In genomic region chr13:100751402-100751801, GRCm38 (mm10) we compare ENCODE assay signal across 20 mouse cellular contexts. TPM values are rescaled to one million over a fixed set of nuclear protein-coding genes. Genes with fewer than 3 reads are reported as not detected.
DNase-seq lines count a peak whose midpoint lies in the region; ATAC-seq and TF ChIP-seq lines count a peak whose summit lies in the region.
"Had no signal": no experiment of that assay in that cellular context is flagged by ENCODE, and none has a peak within 500 bp of the region (broad histone marks: within the 10 kb centered on the region; RNA-seq: fewer than 3 reads in every experiment).

No protein-coding gene starts in this region.

- H3K4me3 ChIP-seq in MEL (ENCODE audit: control insufficient read depth in 1 of 2, insufficient read depth in 1 of 2, low read depth in 2 of 2, low read length in 2 of 2), result no peak overlapping the region
- no peak overlapping the region for H3K4me3 ChIP-seq in liver, embryonic 14.5 days (ENCODE audit: insufficient read depth in 1 of 2, low read depth in 2 of 2, low read length in 2 of 2)
- H3K4me3 ChIP-seq: embryonic facial prominence, embryonic 13.5 days; forebrain, embryonic 10.5 days; gastrocnemius, adult 2 months; heart, embryonic 10.5 days; hindbrain, embryonic 13.5 days had no signal

- no peaks in the 10 kb centered on the region for H3K79me2 ChIP-seq in MEL (ENCODE audit: control insufficient read depth, insufficient read depth, low read length, poor library complexity)

- no peak for TF ChIP-seq POLR2A in MEL (IDR thresholded peaks at IDR 0.05; ENCODE audit: control insufficient read depth in 1 of 2, insufficient read depth in 1 of 2, low read depth in 1 of 2, low read length in 2 of 2, poor library complexity in 1 of 2)

- no peak for TF ChIP-seq CTCF in MEL (IDR thresholded peaks at IDR 0.05 in 2 of 3, conservative IDR thresholded peaks at IDR 0.05 in 1 of 3; ENCODE audit: control insufficient read depth in 1 of 3, insufficient read depth in 1 of 3, low read depth in 2 of 3, low read length in 3 of 3, poor library complexity in 1 of 3, severe bottlenecking in 1 of 3)
- TF ChIP-seq CTCF in liver, embryonic 14.5 days (IDR thresholded peaks at IDR 0.05; ENCODE audit: low read depth), result no peak

- no peak overlapping the region for H3K9ac ChIP-seq in MEL (ENCODE audit: control insufficient read depth, low read depth, low read length, poor library complexity, severe bottlenecking)
- peak overlapping the region; percentile 40 for H3K9ac ChIP-seq in liver, embryonic 14.5 days (replicated peaks)
- H3K9ac ChIP-seq: embryonic facial prominence, embryonic 13.5 days; hindbrain, embryonic 13.5 days had no signal

- no peaks in the 10 kb centered on the region for H3K9me3 ChIP-seq in MEL (replicated peaks; ENCODE audit: insufficient read depth, low read length)
- no peaks in the 10 kb centered on the region for H3K9me3 ChIP-seq in liver, embryonic 14.5 days (ENCODE audit: control insufficient read depth, low read length)
- H3K9me3 ChIP-seq: embryonic facial prominence, embryonic 13.5 days; forebrain, embryonic 10.5 days; heart, embryonic 10.5 days; hindbrain, embryonic 13.5 days had no signal

- peak in 1 of 2 experiments; percentile 59; a peak in 2 of 4 replicates for TF ChIP-seq EP300 in MEL (IDR thresholded peaks at IDR 0.05; ENCODE audit: low read depth in 1 of 2, low read length in 2 of 2)
- TF ChIP-seq EP300 in liver, embryonic 14.5 days (IDR thresholded peaks at IDR 0.05; ENCODE audit: low read depth), result no peak; the same call in 1 of the 2 replicates

- no peak for TF ChIP-seq RAD21 in MEL (IDR thresholded peaks at IDR 0.05; ENCODE audit: low read depth, low read length)

- 31% methylated on average over 3 of the region's 3 CpGs for WGBS in liver, embryonic 14.5 days (ENCODE audit: insufficient replicate concordance)

- peaks cover 24 to 36% of the 10 kb centered on the region in 2 experiments for H3K4me1 ChIP-seq in MEL (ENCODE audit: control insufficient read depth in 1 of 2, insufficient read depth in 2 of 2, low read length in 2 of 2)
- H3K4me1 ChIP-seq in liver, embryonic 14.5 days (replicated peaks; ENCODE audit: control insufficient read depth in 2 of 2, insufficient read depth in 2 of 2, low read length in 1 of 2), result peaks cover 32 to 51% of the 10 kb centered on the region in 2 experiments
- H3K4me1 ChIP-seq: embryonic facial prominence, embryonic 13.5 days; hindbrain, embryonic 13.5 days had no signal

- peaks cover 0 to 38% of the 10 kb centered on the region in 2 experiments; a peak in 2 of 4 replicates for H3K36me3 ChIP-seq in MEL (ENCODE audit: control insufficient read depth in 1 of 2, insufficient read depth in 2 of 2, low read length in 2 of 2)
- H3K36me3 ChIP-seq in liver, embryonic 14.5 days (replicated peaks; ENCODE audit: control insufficient read depth, insufficient read depth, low read depth), result no peaks in the 10 kb centered on the region
- H3K36me3 ChIP-seq: embryonic facial prominence, embryonic 13.5 days; forebrain, embryonic 10.5 days; heart, embryonic 10.5 days; hindbrain, embryonic 13.5 days had no signal

- peak overlapping the region; percentile 73 for H3K27ac ChIP-seq in MEL (ENCODE audit: control insufficient read depth, low read depth, low read length)
- peak overlapping the region; percentile 19 for H3K27ac ChIP-seq in liver, embryonic 14.5 days
- H3K27ac ChIP-seq: embryonic facial prominence, embryonic 13.5 days; forebrain, embryonic 10.5 days; gastrocnemius, adult 2 months; heart, embryonic 10.5 days; hindbrain, embryonic 13.5 days; hindbrain, postnatal 0 days had no signal

- DNase-seq in heart, adult 11 months, result peak; percentile 17
- DNase-seq in heart, adult 9 months (ENCODE audit: low spot score in 2 of 2), result no peak
- no peak for DNase-seq in MEL (ENCODE audit: low read depth, low spot score)
- DNase-seq in liver, embryonic 14.5 days (ENCODE audit: low read depth in 3 of 3, low spot score in 3 of 3), result no peak
- DNase-seq in cerebellum, postnatal 10 days, result no peak
- no peak for DNase-seq in kidney, postnatal 36 days
- DNase-seq: adrenal gland, adult 8-10 months; cerebellum, adult 11 months; cerebellum, adult 8-10 months; cerebellum, postnatal 36 days; gastrocnemius, adult 2 months; gastrocnemius, postnatal 25 days; heart, postnatal 10 days had no signal

- 0 out of 2 replicates have a peak overlapping the region, but pooled peaks have one; percentile 3 for H3K4me2 ChIP-seq in liver, embryonic 14.5 days (ENCODE audit: low read depth)
- H3K4me2 ChIP-seq: embryonic facial prominence, embryonic 13.5 days; hindbrain, embryonic 13.5 days had no signal

- no peaks in the 10 kb centered on the region for H3K27me3 ChIP-seq in MEL (ENCODE audit: control insufficient read depth in 1 of 2, insufficient read depth in 2 of 2, low read length in 2 of 2)
- H3K27me3 ChIP-seq in liver, embryonic 14.5 days (ENCODE audit: control insufficient read depth, insufficient read depth, low read length), result no peaks in the 10 kb centered on the region
- H3K27me3 ChIP-seq: embryonic facial prominence, embryonic 13.5 days; hindbrain, embryonic 13.5 days had no signal

- peak; percentile 44 for ATAC-seq in liver, embryonic 14.5 days (ENCODE audit: insufficient read depth)
- ATAC-seq in megakaryocyte-erythroid progenitor cell, adult 5-6 weeks (replicated peaks; ENCODE audit: low FRiP score, low TSS enrichment, poor library complexity, severe bottlenecking), result peak; percentile 39; the same call in 1 of the 2 replicates
- ATAC-seq: forebrain, embryonic 14.5 days; hindbrain, postnatal 0 days had no signal

TF ChIP-seq in MEL, 35 proteins besides CTCF, POLR2A, EP300 and RAD21 (continues in another document):
- no peak for TF ChIP-seq SMC3 (IDR thresholded peaks at IDR 0.05; ENCODE audit: low read depth, low read length)
- no peak for TF ChIP-seq MAZ (IDR thresholded peaks at IDR 0.05; ENCODE audit: low read depth, low read length)
- TF ChIP-seq USF2 (IDR thresholded peaks at IDR 0.05; ENCODE audit: borderline replicate concordance in 1 of 2, insufficient read depth in 1 of 2, low read depth in 1 of 2, low read length in 2 of 2), result no peak
- TF ChIP-seq MXI1 (IDR thresholded peaks at IDR 0.05; ENCODE audit: low read depth, low read length), result 0 out of 2 replicates have a peak, but pooled peaks have one; percentile 22
- TF ChIP-seq GATA1 (IDR thresholded peaks at IDR 0.05; ENCODE audit: low read depth, low read length), result peak; percentile 70
- TF ChIP-seq CHD1 (IDR thresholded peaks at IDR 0.05; ENCODE audit: low read depth, low read length), result no peak
- no peak for TF ChIP-seq KAT2A (conservative IDR thresholded peaks at IDR 0.05; ENCODE audit: low read depth, low read length)
- TF ChIP-seq ETS1 (IDR thresholded peaks at IDR 0.05; ENCODE audit: low read depth, low read length), result 0 out of 2 replicates have a peak, but pooled peaks have one; percentile 24
- 0 out of 2 replicates have a peak, but pooled peaks have one; percentile 38 for TF ChIP-seq TCF12 (IDR thresholded peaks at IDR 0.05; ENCODE audit: low read depth, low read length)
- no peak for TF ChIP-seq MAX (IDR thresholded peaks at IDR 0.05; ENCODE audit: low read length)
- TF ChIP-seq MYB (IDR thresholded peaks at IDR 0.05; ENCODE audit: low read depth, low read length), result no peak
- TF ChIP-seq TBP (IDR thresholded peaks at IDR 0.05; ENCODE audit: low read depth, low read length), result no peak
- TF ChIP-seq MAFK (IDR thresholded peaks at IDR 0.05; ENCODE audit: borderline replicate concordance, low read depth, low read length), result no peak
- TF ChIP-seq TAL1 (IDR thresholded peaks at IDR 0.05; ENCODE audit: low read length), result peak; percentile 33; the same call in 1 of the 2 replicates
- no peak for TF ChIP-seq JUND (IDR thresholded peaks at IDR 0.05; ENCODE audit: low read depth, low read length)
- 0 out of 2 replicates have a peak, but pooled peaks have one; percentile 30 for TF ChIP-seq RCOR1 (IDR thresholded peaks at IDR 0.05; ENCODE audit: low read depth, low read length)

RNA-seq across cellular contexts. Expression of gene Mrps36, which starts 6.9 kb away (rescaled TPM):
- total RNA-seq in MEL (2012; rRNA removed), result 60.4 and 73.1 TPM in 2 replicates
- 10 to 100 TPM in 1 of 2 experiments, not detected in 1; 91.1 TPM for polyA plus RNA-seq in MEL (2012; ENCODE audit: insufficient read depth in 1 of 2, insufficient read length in 2 of 2, low read depth in 1 of 2, low replicate concordance in 2 of 2, missing spikeins in 1 of 2)
- polyA plus RNA-seq in liver, embryonic 14.5 days (2012; rRNA removed), result 33.5 and 56.1 TPM in 2 replicates
- polyA plus RNA-seq in liver, embryonic 14.5 days (2014; fragmentation: Nextera tagmentation; extraction: Ambion mirVana), result 135 and 150 TPM in 2 replicates
- 122 and 137 TPM in 2 replicates for total RNA-seq in megakaryocyte-erythroid progenitor cell, adult 5-6 weeks (2014; fragmentation: Nextera tagmentation)
- total RNA-seq in megakaryocyte-erythroid progenitor cell, adult 5-6 weeks (2017), result 92.3 and 159 TPM in 2 replicates

RNA-seq across cellular contexts. Expression of gene Cdk7, which starts 20.7 kb away (rescaled TPM):
- total RNA-seq in MEL (2012; rRNA removed), result 63.0 and 67.7 TPM in 2 replicates
- polyA plus RNA-seq in MEL (2012; ENCODE audit: insufficient read depth in 1 of 2, insufficient read length in 2 of 2, low read depth in 1 of 2, low replicate concordance in 2 of 2, missing spikeins in 1 of 2), result 10 to 100 TPM in 1 of 2 experiments, not detected in 1; 87.1 TPM
- polyA plus RNA-seq in liver, embryonic 14.5 days (2012; rRNA removed), result 11.7 and 16.6 TPM in 2 replicates
- polyA plus RNA-seq in liver, embryonic 14.5 days (2014; fragmentation: Nextera tagmentation; extraction: Ambion mirVana), result 36.7 and 40.2 TPM in 2 replicates
- 69.6 and 73.5 TPM in 2 replicates for total RNA-seq in megakaryocyte-erythroid progenitor cell, adult 5-6 weeks (2014; fragmentation: Nextera tagmentation)
- total RNA-seq in megakaryocyte-erythroid progenitor cell, adult 5-6 weeks (2017), result 66.7 and 69.1 TPM in 2 replicates

RNA-seq across cellular contexts. Expression of gene Cenph, which starts 24.3 kb away (rescaled TPM):
- total RNA-seq in MEL (2012; rRNA removed), result 32.2 and 33.3 TPM in 2 replicates
- 10 to 100 TPM in 1 of 2 experiments, not detected in 1; 48.8 TPM for polyA plus RNA-seq in MEL (2012; ENCODE audit: insufficient read depth in 1 of 2, insufficient read length in 2 of 2, low read depth in 1 of 2, low replicate concordance in 2 of 2, missing spikeins in 1 of 2)
- 13.9 and 26.6 TPM in 2 replicates for polyA plus RNA-seq in liver, embryonic 14.5 days (2012; rRNA removed)
- 40.2 and 40.3 TPM in 2 replicates for polyA plus RNA-seq in liver, embryonic 14.5 days (2014; fragmentation: Nextera tagmentation; extraction: Ambion mirVana)
- total RNA-seq in megakaryocyte-erythroid progenitor cell, adult 5-6 weeks (2014; fragmentation: Nextera tagmentation), result 58.3 and 100 TPM in 2 replicates
- total RNA-seq in megakaryocyte-erythroid progenitor cell, adult 5-6 weeks (2017), result 67.0 and 95.9 TPM in 2 replicates
- total RNA-seq: gastrocnemius, adult 2 months; gastrocnemius, postnatal 25 days had no signal

RNA-seq across cellular contexts. Expression of gene Ccnb1, which starts 35.0 kb away (rescaled TPM):
- 139 and 185 TPM in 2 replicates for total RNA-seq in MEL (2012; rRNA removed)
- polyA plus RNA-seq in MEL (2012; ENCODE audit: insufficient read depth in 1 of 2, insufficient read length in 2 of 2, low read depth in 1 of 2, low replicate concordance in 2 of 2, missing spikeins in 1 of 2), result 100 to 1,000 TPM; 229 to 682 TPM
- 100 and 123 TPM in 2 replicates for polyA plus RNA-seq in liver, embryonic 14.5 days (2012; rRNA removed)
- polyA plus RNA-seq in liver, embryonic 14.5 days (2014; fragmentation: Nextera tagmentation; extraction: Ambion mirVana), result 255 and 287 TPM in 2 replicates
- 99.3 and 102 TPM in 2 replicates for total RNA-seq in megakaryocyte-erythroid progenitor cell, adult 5-6 weeks (2014; fragmentation: Nextera tagmentation)
- 150 and 153 TPM in 2 replicates for total RNA-seq in megakaryocyte-erythroid progenitor cell, adult 5-6 weeks (2017)
- total RNA-seq: gastrocnemius, adult 2 months had no signal
